Mouse (Mus musculus) heart, adult 9 months (tissue): ENCODE measurements at regions not wholly inside any gene's neighbourhood (a gene's known extent, or its start where the extent isn't known, plus 50 kb on each side); places are given as distances from the start of the nearest gene placed in this dataset.
A peak's percentile ranks its signal among the peaks of the same experiment; 100 is the strongest.

Experiments
- DNase-seq, 2 experiments: peaks; one replicate each; pipeline ENCODE4 v3.0.0; 2022; ENCODE audit warnings: low spot score in 2 of 2

GRCm38 (mm10) chr11:8377301-8377700, 287.0 kb downstream of the Tns3 start:
- peak in 1 of 2 experiments; percentile 11 for DNase-seq

- peak; percentile 31 to 58 for DNase-seq
These were observed 298.8 kb downstream of the Tns3 start for GRCm38 (mm10) chr11:8365545-8365944.

GRCm38 (mm10) chr11:8364703-8365433, 299.5 kb downstream of the Tns3 start:
- DNase-seq: no peak

GRCm38 (mm10) chr11:8344938-8345337, 319.4 kb downstream of the Tns3 start:
- no peak for DNase-seq

- peak; percentile 8 to 33 for DNase-seq
These were observed 361.8 kb downstream of the Tns3 start for GRCm38 (mm10) chr11:8302347-8303188.

- no peak for DNase-seq
These were observed 366.9 kb downstream of the Tns3 start for GRCm38 (mm10) chr11:8297462-8297861.

GRCm38 (mm10) chr11:8293322-8294014, 370.9 kb downstream of the Tns3 start:
- no peak for DNase-seq

- DNase-seq: no peak
These were observed 379.1 kb downstream of the Tns3 start for GRCm38 (mm10) chr11:8285271-8285670.

GRCm38 (mm10) chr11:8275203-8275602, 389.1 kb downstream of the Tns3 start:
- no peak for DNase-seq

- no peak for DNase-seq
These were observed 395.2 kb downstream of the Tns3 start for GRCm38 (mm10) chr11:8269171-8269570.

GRCm38 (mm10) chr11:8254036-8254435, 410.3 kb downstream of the Tns3 start:
- no peak for DNase-seq

GRCm38 (mm10) chr11:8251360-8251759, 413.0 kb downstream of the Tns3 start:
- DNase-seq: no peak

GRCm38 (mm10) chr11:8249468-8249867, 414.9 kb downstream of the Tns3 start:
- no peak for DNase-seq

GRCm38 (mm10) chr11:8247535-8247934, 416.8 kb downstream of the Tns3 start:
- DNase-seq: peak; percentile 61 to 67

- no peak for DNase-seq
These were observed 417.3 kb downstream of the Tns3 start for GRCm38 (mm10) chr11:8247024-8247423.

GRCm38 (mm10) chr11:8245408-8246003, 418.8 kb downstream of the Tns3 start:
- DNase-seq: no peak

- DNase-seq: no peak
These were observed 425.8 kb downstream of the Tns3 start for GRCm38 (mm10) chr11:8238498-8238897.

- peak in 1 of 2 experiments; percentile 15 for DNase-seq
These were observed 426.8 kb downstream of the Tns3 start for GRCm38 (mm10) chr11:8237556-8237955.

GRCm38 (mm10) chr11:8236056-8236455, 428.3 kb downstream of the Tns3 start:
- no peak for DNase-seq

- DNase-seq: no peak
These were observed 431.6 kb downstream of the Tns3 start for GRCm38 (mm10) chr11:8232636-8233189.

- DNase-seq: peak; percentile 22 to 53
These were observed 434.5 kb downstream of the Tns3 start for GRCm38 (mm10) chr11:8229787-8230186.
